Mouse (Mus musculus) neutrophil, adult 5-6 weeks (primary cell): Measurements from ENCODE around the gene Gad1. TPM values are rescaled to one million over a fixed set of nuclear protein-coding genes. Genes with fewer than 3 reads are reported as not detected.
A peak's percentile ranks its signal among the peaks of the same experiment; 100 is the strongest.
"Not testable (repeated sequence)": the region's sequence is repeated elsewhere in the genome, so short reads cannot be mapped to it uniquely, and the experiment has no call there.

Experiments
- ATAC-seq: fragments of 151-379, 151-347 bp; 2 replicates; pipeline ENCODE4 v1.8.0; 2017; ENCODE audit warnings: mild to moderate bottlenecking, moderate TSS enrichment; ENCODE audit not compliant: insufficient number of reproducible peaks, poor library complexity, low FRiP score, severe bottlenecking; ENCODE audit errors: extremely low read depth
- total RNA-seq: library from RNA; stranded (forward); fragments of 200-1000 nt; gene quantifications from 2 replicates; pipeline ENCODE4 v1.2.3, GENCODE M21; 2017

Gene Gad1
- total RNA-seq, result 6.1 and 7.1 TPM in 2 replicates

- no peak for ATAC-seq
These were observed at the start of gene Gad1 for GRCm38 (mm10) chr2:70552772-70553171. TSS of gene Gad1 (plus strand) at chr2:70553072.

DNA sequence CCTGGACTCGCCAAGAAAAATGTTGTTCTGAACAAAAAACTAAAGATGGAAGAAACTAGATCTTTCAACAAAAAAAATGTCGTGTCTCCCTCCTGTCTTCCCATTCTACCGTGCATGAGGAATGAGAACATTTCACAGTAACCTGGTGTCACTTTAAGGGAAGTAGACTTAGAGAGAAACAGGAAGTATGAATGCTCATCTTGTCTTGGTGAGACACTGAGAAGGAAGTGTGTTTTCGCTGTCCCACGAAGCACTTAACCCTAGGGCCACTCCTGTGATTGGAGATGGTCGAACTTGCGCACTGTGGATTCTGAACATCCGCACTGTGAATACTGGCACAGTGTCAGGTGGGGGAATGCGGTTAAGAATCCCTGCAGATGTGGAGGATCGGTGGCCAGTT lies 49.4 kb upstream of the Gad1 start:
- no peak for ATAC-seq

DNA sequence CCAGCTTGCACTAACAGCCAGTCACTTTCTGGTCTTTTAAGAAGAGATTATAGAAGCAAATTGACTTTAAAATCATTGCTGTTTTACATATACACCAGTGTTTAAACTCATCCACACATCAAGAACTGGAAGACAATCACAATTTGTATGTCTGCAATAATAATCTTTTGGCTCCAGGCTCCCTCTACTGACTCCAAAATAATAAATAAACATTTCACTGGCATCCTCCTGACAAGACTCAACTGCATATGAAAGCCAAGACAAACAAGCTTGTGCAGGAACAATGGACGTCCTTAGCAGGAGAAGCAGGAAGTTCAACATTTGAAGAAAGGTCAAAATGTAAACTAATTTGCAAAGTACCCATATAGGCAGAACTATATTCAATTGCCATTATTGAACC lies 47.6 kb upstream of the Gad1 start:
- no peak for ATAC-seq

- ATAC-seq, result peak; percentile 63; the same call in 1 of the 2 replicates
These were observed 47.0 kb upstream of the Gad1 start for GRCm38 (mm10) chr2:70505896-70506295.

DNA sequence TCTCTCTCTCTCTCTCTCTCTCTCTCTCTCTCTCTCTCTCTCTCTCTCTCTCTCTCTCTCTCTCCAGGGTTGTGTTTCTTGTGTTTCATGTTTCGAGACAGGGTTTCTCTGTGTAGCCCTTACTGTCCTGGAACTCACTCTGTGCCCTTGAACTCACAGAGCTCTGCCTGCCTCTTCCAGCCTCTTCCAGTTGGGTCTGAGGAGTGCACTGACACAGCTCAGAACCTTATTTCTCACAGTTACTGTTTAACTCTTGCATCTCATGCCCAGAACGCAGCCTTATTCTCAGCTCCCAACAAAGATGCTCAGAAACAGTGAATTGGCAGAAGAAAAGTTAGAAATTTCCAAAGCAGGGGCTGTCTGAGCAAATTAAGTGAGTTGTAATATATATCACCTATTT lies 46.5 kb upstream of the Gad1 start:
- ATAC-seq, result no peak

GRCm38 (mm10) chr2:70508496-70508895 lies 44.4 kb upstream of the Gad1 start, which contains the start of gene Erich2:
TSS of gene Erich2 (plus strand) at chr2:70508819.
- no peak for ATAC-seq

GRCm38 (mm10) chr2:70509021-70509632 lies 43.7 kb upstream of the Gad1 start:
- 0 out of 2 replicates have a peak, but pooled peaks have one; percentile 19 for ATAC-seq

- ATAC-seq, result not testable (repeated sequence)
These were observed 14.6 kb upstream of the Gad1 start for GRCm38 (mm10) chr2:70538283-70538682.

- no peak for ATAC-seq
These were observed 2.2 kb upstream of the Gad1 start for GRCm38 (mm10) chr2:70550671-70551070.

- ATAC-seq, result no peak
These were observed 1.4 kb upstream of the Gad1 start for GRCm38 (mm10) chr2:70551446-70551845.

DNA sequence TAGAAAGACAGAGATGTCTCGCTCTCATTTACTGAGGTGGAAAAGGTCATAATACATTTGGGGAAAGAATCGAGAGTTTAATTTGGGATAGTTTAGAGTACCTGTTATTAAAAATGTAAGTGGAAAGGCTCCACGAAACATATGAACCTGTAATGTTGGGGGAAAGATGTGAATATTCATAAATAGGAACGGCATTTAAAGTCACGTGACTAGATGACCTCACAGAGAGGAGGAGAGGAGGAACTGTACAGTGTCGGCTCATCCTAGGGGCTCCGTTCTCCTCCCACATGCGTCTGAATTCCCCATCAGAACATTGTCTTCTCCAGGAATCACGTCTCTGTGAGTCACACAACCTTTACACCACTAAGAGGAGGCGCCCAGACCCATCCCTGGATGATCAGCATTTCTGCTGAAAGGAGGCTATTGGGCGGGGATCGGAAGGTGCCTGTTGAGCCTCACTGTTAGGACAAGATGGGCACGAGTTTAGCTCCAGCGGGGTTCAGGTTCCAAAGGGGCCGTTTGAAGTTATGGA lies 739 bp upstream of the Gad1 start:
- no peak for ATAC-seq

- peak; percentile 42; the same call in 1 of the 2 replicates for ATAC-seq
These were observed 954 bp downstream of the Gad1 start for GRCm38 (mm10) chr2:70553826-70554225.

DNA sequence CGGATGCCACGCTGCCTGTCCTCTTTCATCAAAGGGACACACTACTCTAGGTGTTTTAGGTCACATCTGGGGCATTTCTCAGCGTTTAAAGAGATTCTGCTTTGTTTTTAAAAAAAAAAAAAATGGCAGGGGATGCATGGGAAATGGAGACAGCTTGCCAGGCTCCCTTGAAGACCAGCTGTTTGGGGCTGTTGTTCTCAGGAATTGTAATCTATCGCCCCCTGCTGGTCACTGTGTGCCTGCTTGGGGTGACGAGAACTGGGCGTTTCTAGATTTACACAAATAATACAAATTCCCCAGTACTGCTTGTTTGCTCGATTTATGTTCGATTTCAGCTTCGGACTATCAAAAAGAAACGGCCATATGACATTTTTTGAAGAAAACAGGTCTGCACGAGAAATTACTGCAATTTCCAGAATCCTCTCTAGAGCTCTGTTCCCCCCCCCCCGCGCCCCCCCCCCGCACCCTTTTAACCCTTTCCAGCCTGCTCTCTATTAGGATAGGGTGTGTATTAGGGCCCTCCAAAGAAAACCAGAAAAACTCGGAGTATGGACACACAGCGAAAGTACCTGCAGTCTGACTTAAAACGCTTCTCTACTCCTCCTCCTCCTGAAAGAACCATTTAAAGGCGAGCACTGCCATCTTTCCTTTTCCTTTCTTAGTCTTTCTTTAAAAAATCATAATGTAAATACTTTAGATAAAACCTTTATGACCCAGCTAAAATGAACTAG lies 5.4 kb downstream of the Gad1 start:
- peak; percentile 59; the same call in 1 of the 2 replicates for ATAC-seq

DNA sequence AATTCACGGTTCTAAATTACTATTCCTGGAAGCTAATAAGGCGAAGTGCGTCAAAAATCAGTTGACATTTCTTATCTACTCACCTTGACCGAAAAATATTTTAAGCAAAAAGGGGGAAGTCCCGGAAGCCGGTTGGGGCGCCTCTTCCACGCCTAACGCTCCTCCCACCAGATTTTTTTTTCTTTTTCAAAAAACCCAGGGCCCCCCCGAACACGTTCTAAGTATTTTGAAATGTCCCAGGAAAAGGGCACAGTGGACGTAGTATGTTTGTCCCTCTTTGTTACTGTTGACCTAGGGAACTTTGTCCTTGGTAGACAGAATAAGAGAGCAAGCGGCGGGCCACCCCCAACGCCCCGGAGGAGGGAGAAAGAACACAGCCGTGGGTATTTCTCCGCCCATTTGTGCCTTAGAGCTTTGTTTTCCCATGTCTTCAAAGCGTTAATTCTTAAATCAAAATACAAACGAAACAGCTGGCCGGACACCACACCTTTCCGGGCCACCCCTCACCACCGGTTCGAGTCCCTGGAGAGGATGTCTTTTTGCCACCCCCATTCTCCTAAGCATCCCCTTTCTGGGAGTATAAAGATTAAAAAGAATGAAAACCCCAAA lies 6.1 kb downstream of the Gad1 start:
- ATAC-seq, result peak; percentile 17; the same call in 1 of the 2 replicates

GRCm38 (mm10) chr2:70559520-70559919 lies 6.6 kb downstream of the Gad1 start:
- ATAC-seq, result peak; percentile 70

DNA sequence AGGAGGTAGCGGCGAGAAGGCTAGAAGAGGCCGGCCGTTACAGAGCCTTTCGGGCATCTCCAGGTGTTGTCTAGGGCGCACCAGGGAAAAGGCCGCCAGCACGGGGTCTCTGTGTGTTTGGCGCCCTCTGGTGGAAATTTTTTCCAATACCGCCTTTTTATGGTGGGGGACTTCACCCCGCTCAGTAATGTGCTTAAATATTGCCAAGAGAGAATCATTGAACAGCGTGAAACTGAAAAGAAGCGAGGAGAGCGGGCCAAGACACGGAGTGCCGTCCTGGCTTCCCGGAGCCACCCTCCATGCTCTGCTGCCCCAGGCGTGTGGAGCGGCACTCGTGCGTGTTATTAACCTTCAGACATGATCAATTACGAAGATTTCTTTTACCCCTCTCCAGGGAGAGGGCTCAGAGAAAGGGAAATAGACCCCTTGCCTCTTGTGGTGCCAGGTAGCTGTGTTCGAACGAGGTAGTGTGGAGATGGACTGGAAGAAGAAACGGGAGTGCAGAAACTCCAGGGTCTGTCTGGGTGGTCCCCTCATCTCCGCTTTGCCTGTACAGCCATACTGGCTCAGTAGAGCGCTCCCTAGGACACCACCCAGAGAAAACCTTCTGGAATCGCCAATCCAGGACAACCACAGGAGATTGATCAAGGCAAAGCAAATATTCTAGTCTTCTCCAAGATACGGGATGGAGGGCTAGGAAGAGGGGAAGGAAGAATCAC lies 8.4 kb downstream of the Gad1 start:
- no peak for ATAC-seq

- ATAC-seq, result no peak
These were observed 9.2 kb downstream of the Gad1 start for GRCm38 (mm10) chr2:70562011-70562491.

GRCm38 (mm10) chr2:70562611-70562980 lies 9.7 kb downstream of the Gad1 start:
- no peak for ATAC-seq
